Mouse (Mus musculus) embryo, embryonic 9.5 days (tissue): ENCODE measurements around the gene Mlec.
"Not testable (repeated sequence)": the region's sequence is repeated elsewhere in the genome, so short reads cannot be mapped to it uniquely, and the experiment has no call there.

ENCODE experiments used
- DNase-seq: peaks from one replicate; pipeline ENCODE4 v3.0.0-alpha.2; 2017; ENCODE audit errors: extremely low spot score

Mlec gene

GRCm38 (mm10) chr5:115126578-115127312 is 31.2 kb downstream of the Mlec start:
- no peak for DNase-seq

- peak; percentile 78 for DNase-seq
Measured at GRCm38 (mm10) chr5:115125211-115125871, 32.6 kb downstream of the Mlec start.

DNA sequence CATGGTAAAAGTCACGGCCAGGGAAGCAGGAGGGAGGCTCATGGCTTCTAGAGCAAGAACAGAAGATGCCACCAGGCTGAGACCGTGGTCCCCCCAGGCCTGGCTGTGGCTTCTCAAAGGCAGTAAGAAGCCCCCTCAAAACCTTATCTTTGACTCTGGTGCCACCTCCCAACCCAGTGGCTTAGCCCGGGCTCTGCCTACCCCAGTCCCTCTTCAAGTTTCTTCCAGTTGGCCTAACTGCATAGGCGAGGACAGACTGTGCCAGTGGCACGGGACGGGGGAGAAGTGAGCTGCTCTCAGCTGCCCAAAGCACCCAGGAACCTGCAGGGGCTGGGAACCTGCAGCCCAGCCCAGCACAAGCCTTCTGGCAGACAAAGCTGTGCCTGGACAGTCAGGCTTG is 33.3 kb downstream of the Mlec start:
- no peak for DNase-seq

DNA sequence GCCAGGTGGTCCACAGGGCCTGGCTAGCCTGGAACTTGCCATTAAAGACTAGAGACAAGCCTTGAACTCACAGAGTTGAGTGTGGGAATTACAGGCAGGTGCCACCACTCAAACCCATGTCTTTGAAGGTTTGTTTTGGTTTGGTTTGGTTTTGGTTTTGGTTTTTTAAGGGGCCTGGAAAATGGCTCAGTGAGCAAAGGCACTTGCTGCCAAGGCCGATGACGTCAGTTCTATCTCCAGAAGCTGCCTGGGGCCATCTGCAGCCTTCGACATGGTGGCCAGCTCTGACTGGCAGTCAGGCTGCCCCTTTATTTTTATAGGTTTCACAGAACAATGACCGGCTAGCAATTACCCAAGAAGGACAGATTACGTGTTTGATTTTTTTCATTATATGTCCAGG is 37.0 kb downstream of the Mlec start:
- no peak for DNase-seq

- peak; percentile 92 for DNase-seq
Measured at GRCm38 (mm10) chr5:115118961-115119570, 38.9 kb downstream of the Mlec start, which contains the start of gene Acads. TSS of gene Acads (minus strand) at chr5:115119346.

GRCm38 (mm10) chr5:115117467-115117866 is 40.5 kb downstream of the Mlec start:
- DNase-seq = no peak

- no peak for DNase-seq
Measured at GRCm38 (mm10) chr5:115116426-115116825, 41.6 kb downstream of the Mlec start.

GRCm38 (mm10) chr5:115114501-115114900 is 43.5 kb downstream of the Mlec start:
- no peak for DNase-seq

DNA sequence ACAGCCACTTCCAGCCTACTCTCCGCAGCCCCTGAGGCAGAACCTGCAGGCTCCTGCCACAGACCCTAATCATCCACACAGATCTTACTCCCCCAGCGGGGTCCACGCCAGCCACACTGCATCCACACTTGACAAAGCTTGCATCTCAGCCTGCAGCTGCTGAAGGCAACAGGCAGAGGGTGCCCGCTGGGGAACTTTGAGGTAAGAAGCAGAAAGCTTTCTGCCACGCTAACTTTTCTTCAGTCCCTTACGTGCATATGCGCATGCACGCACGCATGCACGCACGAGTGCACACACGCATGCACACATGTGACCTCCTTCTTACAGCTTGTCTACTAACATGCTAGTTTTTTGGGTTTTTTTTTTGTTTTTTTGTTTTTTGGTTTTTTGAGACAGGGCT is 44.7 kb downstream of the Mlec start:
- no peak for DNase-seq

GRCm38 (mm10) chr5:115111156-115111555 is 46.8 kb downstream of the Mlec start:
- DNase-seq = no peak

DNA sequence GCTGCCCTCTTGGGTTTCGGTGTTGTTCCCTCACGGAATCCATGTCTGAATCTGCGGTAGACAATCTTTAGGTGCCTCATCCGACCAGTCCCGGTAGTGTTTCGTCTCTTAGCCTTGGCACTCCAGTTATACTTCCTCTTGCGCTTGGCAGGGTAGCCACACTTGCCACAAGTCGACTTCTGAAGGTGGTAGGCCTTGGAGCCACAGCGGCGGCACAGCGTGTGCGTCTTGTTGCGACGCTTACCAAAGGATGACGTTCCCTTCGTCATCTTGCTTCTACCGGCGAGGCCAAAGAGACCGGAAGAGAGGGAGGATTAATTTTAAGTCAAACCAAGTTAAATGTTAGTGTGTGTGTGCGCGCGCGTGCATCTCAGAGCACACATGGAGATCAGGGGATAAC is 54.7 kb downstream of the Mlec start:
- DNase-seq = not testable (repeated sequence)

DNA sequence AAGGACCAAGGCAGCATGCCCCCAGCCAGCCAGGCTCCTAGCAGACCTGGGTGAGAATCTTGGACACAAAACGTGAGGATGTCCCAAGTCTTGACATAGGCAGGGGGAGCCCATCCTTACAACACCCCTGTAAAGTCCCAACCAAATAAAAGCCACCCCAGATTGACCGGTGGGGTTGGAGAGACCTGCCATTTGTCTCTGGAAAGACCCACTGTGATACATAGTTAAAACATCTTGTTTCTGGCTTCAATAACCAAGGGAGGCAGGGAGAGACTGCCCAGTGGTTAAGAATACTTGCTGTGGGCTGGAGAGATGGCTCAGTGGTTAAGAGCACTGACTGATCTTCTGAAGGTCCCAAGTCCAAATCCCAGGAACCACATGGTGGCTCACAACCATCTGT is 55.7 kb downstream of the Mlec start:
- DNase-seq = no peak

DNA sequence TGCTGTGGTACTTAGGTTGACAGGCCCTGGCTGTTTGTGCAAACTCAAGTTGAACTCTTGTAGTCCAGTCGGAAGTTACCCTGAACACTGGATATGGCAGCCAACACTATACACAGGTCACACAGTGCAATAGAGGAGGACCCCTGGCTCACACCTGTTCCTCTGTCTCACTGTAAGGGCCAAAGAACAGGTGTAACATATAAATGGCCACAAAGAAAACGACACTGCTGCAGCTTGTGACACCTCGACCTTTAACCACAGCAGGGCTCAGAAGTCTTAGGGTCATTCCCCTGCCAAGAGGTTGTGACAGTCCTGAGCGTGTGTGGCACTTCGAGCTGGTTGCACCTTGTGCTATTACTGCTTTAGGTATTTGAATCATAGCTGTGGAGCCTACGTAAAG is 57.5 kb downstream of the Mlec start:
- DNase-seq = no peak

GRCm38 (mm10) chr5:115099991-115100390 is 58.0 kb downstream of the Mlec start:
- no peak for DNase-seq

DNA sequence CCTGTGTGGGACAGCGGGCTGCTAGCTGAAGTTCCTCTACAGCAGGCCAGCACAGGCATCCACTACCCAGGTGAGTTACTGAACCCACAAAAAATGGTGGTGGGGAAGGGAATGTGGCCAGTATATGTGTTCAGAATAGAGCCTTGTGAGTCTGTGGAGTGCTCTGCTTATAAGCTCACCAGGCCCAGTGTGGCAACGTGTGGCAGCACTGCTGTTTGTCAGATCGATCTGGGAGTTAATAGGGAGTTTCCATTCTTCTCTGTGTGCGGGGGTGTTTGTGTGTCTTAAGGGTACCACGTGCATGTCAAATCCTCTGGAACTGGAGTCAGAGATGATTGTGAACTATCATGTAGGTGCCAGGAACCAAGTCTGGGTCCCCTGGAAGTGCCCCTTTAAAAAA is 58.4 kb downstream of the Mlec start:
- no peak for DNase-seq

DNA sequence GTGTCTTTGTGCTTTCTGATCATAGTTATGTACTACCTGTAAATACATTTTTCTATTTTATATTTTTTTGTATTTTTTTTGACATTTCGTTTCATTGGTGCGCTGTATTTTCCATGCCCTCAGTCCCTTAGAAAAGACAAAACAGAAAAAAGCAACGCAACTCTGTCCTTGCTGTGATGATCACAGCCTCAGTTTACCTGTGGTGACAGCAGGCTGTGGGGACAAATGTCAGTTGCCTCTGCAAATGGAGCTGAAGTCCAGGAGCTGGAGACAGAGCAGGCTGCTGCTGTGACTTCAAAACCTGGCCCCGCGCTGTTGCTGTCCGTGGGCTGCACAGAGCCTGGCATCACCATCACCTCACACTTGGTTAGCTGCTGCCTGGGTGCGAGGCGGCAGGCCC is 59.8 kb downstream of the Mlec start, which contains the start of gene Gm10401:
Gene Gm10401 (minus strand): TSS at position 101 of the 400 bp plus-strand sequence.
- DNase-seq = no peak
